Mouse (Mus musculus): ENCODE measurements around the gene Spata13. TPM values are rescaled to one million over a fixed set of nuclear protein-coding genes. Genes with fewer than 3 reads are reported as not detected.
A peak's percentile ranks its signal among the peaks of the same experiment; 100 is the strongest.

Gene Spata13
- polyA plus RNA-seq, 1 experiment: 1.2 TPM

- Histone ChIP-seq H3K27me3 (ENCODE audit: control insufficient read depth, insufficient read depth, insufficient read length) (no peaks in the 10 kb centered on the region), H3K79me2 (ENCODE audit: control insufficient read depth, insufficient read depth) (no peaks in the 10 kb centered on the region), H3K4me3 (no peak overlapping the region), H3ac (ENCODE audit: control insufficient read depth, insufficient read length) (no peak overlapping the region), H3K4me2 (ENCODE audit: low read depth) (no peak overlapping the region), H3K36me3 (ENCODE audit: control insufficient read depth, insufficient read depth) (no peaks in the 10 kb centered on the region)
- no peak for TF ChIP-seq CEBPB (IDR thresholded peaks at IDR 0.05; ENCODE audit: insufficient read depth, poor library complexity, severe bottlenecking)
- TF ChIP-seq SRF (IDR thresholded peaks at IDR 0.05; ENCODE audit: control insufficient read depth, insufficient read length, low read depth): no peak
- TF ChIP-seq MYOD1 (IDR thresholded peaks at IDR 0.05; ENCODE audit: control insufficient read depth in 1 of 3, insufficient read length in 2 of 3, low read depth in 2 of 3): no peak
- TF ChIP-seq TCF3 (IDR thresholded peaks at IDR 0.05; ENCODE audit: insufficient read length, low read depth): no peak
- no peak for TF ChIP-seq MYOG (IDR thresholded peaks at IDR 0.05; ENCODE audit: control insufficient read depth in 1 of 3, insufficient read depth in 1 of 3, insufficient read length in 2 of 3, low read depth in 2 of 3)
- no peak for TF ChIP-seq USF1 (IDR thresholded peaks at IDR 0.05; ENCODE audit: low read depth)
- no peak for TF ChIP-seq REST (IDR thresholded peaks at IDR 0.05; ENCODE audit: insufficient read depth, insufficient read length)
- TF ChIP-seq POLR2A (IDR thresholded peaks at IDR 0.05; ENCODE audit: insufficient read length, low read depth): no peak
- no peak for TF ChIP-seq TCF12 (IDR thresholded peaks at IDR 0.05; ENCODE audit: insufficient read depth, poor library complexity, severe bottlenecking)
- TF ChIP-seq E2F4 (IDR thresholded peaks at IDR 0.05; ENCODE audit: insufficient read depth): no peak
Observed at GRCm38 (mm10) chr14:60741490-60741981, 107.7 kb downstream of the Spata13 start.

- TF ChIP-seq MAX (IDR thresholded peaks at IDR 0.05; ENCODE audit: low read depth) (no peak), POLR2A (IDR thresholded peaks at IDR 0.05; ENCODE audit: insufficient read length, low read depth) (no peak), TCF12 (IDR thresholded peaks at IDR 0.05; ENCODE audit: insufficient read depth, poor library complexity, severe bottlenecking) (no peak), SRF (IDR thresholded peaks at IDR 0.05; ENCODE audit: control insufficient read depth, insufficient read length, low read depth) (no peak), CEBPB (IDR thresholded peaks at IDR 0.05; ENCODE audit: insufficient read depth, poor library complexity, severe bottlenecking) (no peak), MYOD1 (IDR thresholded peaks at IDR 0.05; ENCODE audit: control insufficient read depth in 1 of 3, insufficient read length in 2 of 3, low read depth in 2 of 3) (no peak), TCF3 (IDR thresholded peaks at IDR 0.05; ENCODE audit: insufficient read length, low read depth) (no peak), REST (IDR thresholded peaks at IDR 0.05; ENCODE audit: insufficient read depth, insufficient read length) (no peak), POLR2AphosphoS2 (IDR thresholded peaks at IDR 0.05; ENCODE audit: insufficient read length, low read depth) (no peak), MYOG (IDR thresholded peaks at IDR 0.05; ENCODE audit: control insufficient read depth in 1 of 3, insufficient read depth in 1 of 3, insufficient read length in 2 of 3, low read depth in 2 of 3) (no peak), USF1 (IDR thresholded peaks at IDR 0.05; ENCODE audit: low read depth) (no peak)
- Histone ChIP-seq H3K4me3 (no peak overlapping the region), H3ac (ENCODE audit: control insufficient read depth, insufficient read length) (no peak overlapping the region), H3K79me2 (ENCODE audit: control insufficient read depth, insufficient read depth) (no peaks in the 10 kb centered on the region), H3K36me3 (ENCODE audit: control insufficient read depth, insufficient read depth) (no peaks in the 10 kb centered on the region), H3K4me2 (ENCODE audit: low read depth) (no peak overlapping the region), H3K27me3 (ENCODE audit: control insufficient read depth, insufficient read depth, insufficient read length) (no peaks in the 10 kb centered on the region)
Observed at GRCm38 (mm10) chr14:60743681-60744080, 109.9 kb downstream of the Spata13 start.

GRCm38 (mm10) chr14:60745201-60745600 lies 111.4 kb downstream of the Spata13 start:
- H3K4me2 ChIP-seq (ENCODE audit: low read depth): peak overlapping the region; percentile 39
- no peak overlapping the region for H3ac ChIP-seq (ENCODE audit: control insufficient read depth, insufficient read length)
- no peaks in the 10 kb centered on the region for H3K27me3 ChIP-seq (ENCODE audit: control insufficient read depth, insufficient read depth, insufficient read length)
- H3K79me2 ChIP-seq (ENCODE audit: control insufficient read depth, insufficient read depth): no peaks in the 10 kb centered on the region
- no peak overlapping the region for H3K4me3 ChIP-seq
- TF ChIP-seq TCF12 (IDR thresholded peaks at IDR 0.05; ENCODE audit: insufficient read depth, poor library complexity, severe bottlenecking) (no peak), USF1 (IDR thresholded peaks at IDR 0.05; ENCODE audit: low read depth) (no peak), REST (IDR thresholded peaks at IDR 0.05; ENCODE audit: insufficient read depth, insufficient read length) (no peak), CEBPB (IDR thresholded peaks at IDR 0.05; ENCODE audit: insufficient read depth, poor library complexity, severe bottlenecking) (peak; percentile 78), MYOG (IDR thresholded peaks at IDR 0.05; ENCODE audit: control insufficient read depth in 1 of 3, insufficient read depth in 1 of 3, insufficient read length in 2 of 3, low read depth in 2 of 3) (no peak)
- H3K36me3 ChIP-seq (ENCODE audit: control insufficient read depth, insufficient read depth): no peaks in the 10 kb centered on the region

GRCm38 (mm10) chr14:60746141-60746540 lies 112.3 kb downstream of the Spata13 start:
- H3ac ChIP-seq (ENCODE audit: control insufficient read depth, insufficient read length): no peak overlapping the region
- H3K36me3 ChIP-seq (ENCODE audit: control insufficient read depth, insufficient read depth): no peaks in the 10 kb centered on the region
- H3K79me2 ChIP-seq (ENCODE audit: control insufficient read depth, insufficient read depth): no peaks in the 10 kb centered on the region
- no peak overlapping the region for H3K4me2 ChIP-seq (ENCODE audit: low read depth)
- H3K4me3 ChIP-seq: no peak overlapping the region
- TF ChIP-seq SRF (IDR thresholded peaks at IDR 0.05; ENCODE audit: control insufficient read depth, insufficient read length, low read depth) (no peak), E2F4 (IDR thresholded peaks at IDR 0.05; ENCODE audit: insufficient read depth) (no peak), CEBPB (IDR thresholded peaks at IDR 0.05; ENCODE audit: insufficient read depth, poor library complexity, severe bottlenecking) (no peak), TCF3 (IDR thresholded peaks at IDR 0.05; ENCODE audit: insufficient read length, low read depth) (no peak)
- no peaks in the 10 kb centered on the region for H3K27me3 ChIP-seq (ENCODE audit: control insufficient read depth, insufficient read depth, insufficient read length)

GRCm38 (mm10) chr14:60747154-60747870 lies 113.5 kb downstream of the Spata13 start:
- H3K36me3 ChIP-seq (ENCODE audit: control insufficient read depth, insufficient read depth): no peaks in the 10 kb centered on the region
- H3ac ChIP-seq (ENCODE audit: control insufficient read depth, insufficient read length): no peak overlapping the region
- no peaks in the 10 kb centered on the region for H3K79me2 ChIP-seq (ENCODE audit: control insufficient read depth, insufficient read depth)
- TF ChIP-seq USF1 (IDR thresholded peaks at IDR 0.05; ENCODE audit: low read depth) (no peak), CEBPB (IDR thresholded peaks at IDR 0.05; ENCODE audit: insufficient read depth, poor library complexity, severe bottlenecking) (no peak), REST (IDR thresholded peaks at IDR 0.05; ENCODE audit: insufficient read depth, insufficient read length) (no peak), E2F4 (IDR thresholded peaks at IDR 0.05; ENCODE audit: insufficient read depth) (no peak), MAX (IDR thresholded peaks at IDR 0.05; ENCODE audit: low read depth) (no peak), MYOD1 (IDR thresholded peaks at IDR 0.05; ENCODE audit: control insufficient read depth in 1 of 3, insufficient read length in 2 of 3, low read depth in 2 of 3) (no peak), POLR2A (IDR thresholded peaks at IDR 0.05; ENCODE audit: insufficient read length, low read depth) (no peak), TCF3 (IDR thresholded peaks at IDR 0.05; ENCODE audit: insufficient read length, low read depth) (no peak), TCF12 (IDR thresholded peaks at IDR 0.05; ENCODE audit: insufficient read depth, poor library complexity, severe bottlenecking) (no peak), POLR2AphosphoS2 (IDR thresholded peaks at IDR 0.05; ENCODE audit: insufficient read length, low read depth) (no peak), SRF (IDR thresholded peaks at IDR 0.05; ENCODE audit: control insufficient read depth, insufficient read length, low read depth) (no peak), MYOG (IDR thresholded peaks at IDR 0.05; ENCODE audit: control insufficient read depth in 1 of 3, insufficient read depth in 1 of 3, insufficient read length in 2 of 3, low read depth in 2 of 3) (no peak)
- no peaks in the 10 kb centered on the region for H3K27me3 ChIP-seq (ENCODE audit: control insufficient read depth, insufficient read depth, insufficient read length)
- no peak overlapping the region for H3K4me2 ChIP-seq (ENCODE audit: low read depth)
- no peak overlapping the region for H3K4me3 ChIP-seq
